Mouse (Mus musculus) C2C12 (cell line): Measurements from ENCODE around the gene Gm10135.

Experiments
- CEBPB ChIP-seq: IDR thresholded peaks from one replicate; pipeline ENCODE4 v1.6.1; 2011; ENCODE audit warnings: low read depth, mild to moderate bottlenecking, control low read depth, moderate library complexity
- CTCF ChIP-seq: IDR thresholded peaks from one replicate; pipeline ENCODE4 v1.5.1; 2011; ENCODE audit not compliant: control insufficient read depth, insufficient read depth, insufficient read length

GRCm38 (mm10) chr5:73004046-73004445 lies 29.5 kb upstream of the Gm10135 start:
- no peak for TF ChIP-seq CTCF
- TF ChIP-seq CEBPB: no peak
